Mouse (Mus musculus) stomach, postnatal 0 days (tissue): ENCODE measurements at regions not wholly inside any gene's neighbourhood (a gene's known extent, or its start where the extent isn't known, plus 50 kb on each side); places are given as distances from the start of the nearest gene placed in this dataset.

ENCODE experiments used
- CTCF ChIP-seq: IDR thresholded peaks from 2 replicates; pipeline ENCODE4 v1.5.1; 2016; ENCODE audit warnings: antibody characterized with exemption, low read depth, mild to moderate bottlenecking, moderate library complexity
- EP300 ChIP-seq: optimal IDR thresholded peaks from 2 replicates; pipeline ENCODE3; 2016; ENCODE audit warnings: antibody characterized with exemption

GRCm38 (mm10) chr10:120541618-120542017 lies 65.3 kb upstream of the Hmga2 start:
- TF ChIP-seq CTCF (no peak), EP300 (no peak)
